ENCODE assay signal across 29 mouse cellular contexts in genomic region chr4:118220756-118221155, GRCm38 (mm10). TPM values are rescaled to one million over a fixed set of nuclear protein-coding genes. Genes with fewer than 3 reads are reported as not detected.
DNase-seq lines count a peak whose midpoint lies in the region; ATAC-seq and TF ChIP-seq lines count a peak whose summit lies in the region.
"Had no signal": no experiment of that assay in that cellular context is flagged by ENCODE, and none has a peak within 500 bp of the region (broad histone marks: within the 10 kb centered on the region; RNA-seq: fewer than 3 reads in every experiment).

No protein-coding gene starts in this region.

- H3K9me3 ChIP-seq in embryonic facial prominence, embryonic 13.5 days = no peaks in the 10 kb centered on the region
- H3K9me3 ChIP-seq in embryonic facial prominence, embryonic 10.5 days = no peaks in the 10 kb centered on the region
- no peaks in the 10 kb centered on the region for H3K9me3 ChIP-seq in E14TG2a.4 (ENCODE audit: low read length)
- no peaks in the 10 kb centered on the region for H3K9me3 ChIP-seq in kidney, postnatal 0 days (replicated peaks; ENCODE audit: low read length)
- no peaks in the 10 kb centered on the region for H3K9me3 ChIP-seq in forebrain, embryonic 15.5 days
- H3K9me3 ChIP-seq: embryonic facial prominence, embryonic 15.5 days; forebrain, embryonic 13.5 days; G1E; heart, embryonic 10.5 days; heart, embryonic 15.5 days; limb, embryonic 12.5 days; liver, embryonic 15.5 days; neural tube, embryonic 12.5 days; stomach, embryonic 15.5 days had no signal

- 89% methylated on average over 9 of the region's 9 CpGs for WGBS in embryonic facial prominence, embryonic 13.5 days
- 85% methylated on average over 9 of the region's 9 CpGs for WGBS in embryonic facial prominence, embryonic 10.5 days
- 75% methylated on average over 9 of the region's 9 CpGs for WGBS in kidney, postnatal 0 days
- WGBS in small intestine, adult 2 months = 68% methylated on average over 9 of the region's 9 CpGs
- 87% methylated on average over 9 of the region's 9 CpGs for WGBS in forebrain, embryonic 15.5 days

- peaks cover 100% of the 10 kb centered on the region for H3K36me3 ChIP-seq in embryonic facial prominence, embryonic 13.5 days
- peaks cover 100% of the 10 kb centered on the region for H3K36me3 ChIP-seq in embryonic facial prominence, embryonic 10.5 days (replicated peaks)
- peaks cover 100% of the 10 kb centered on the region for H3K36me3 ChIP-seq in E14TG2a.4 (ENCODE audit: insufficient read depth, low read length)
- H3K36me3 ChIP-seq in kidney, postnatal 0 days (ENCODE audit: insufficient read depth, low read length) = peaks cover 70% of the 10 kb centered on the region
- peaks cover 63% of the 10 kb centered on the region for H3K36me3 ChIP-seq in small intestine, adult 2 months (ENCODE audit: control insufficient read depth, insufficient read depth, low read length)
- H3K36me3 ChIP-seq in forebrain, embryonic 15.5 days = peaks cover 80% of the 10 kb centered on the region
- H3K36me3 ChIP-seq: G1E had no signal

- DNase-seq in embryonic facial prominence, embryonic 10.5 days (ENCODE audit: low spot score) = no peak
- no peak for DNase-seq in kidney, postnatal 0 days (ENCODE audit: low spot score)
- DNase-seq in c-Kit-positive CD71-positive TER-119-positive erythroid progenitor cells, embryonic 14.5 days (ENCODE audit: low spot score) = no peak
- DNase-seq: adrenal gland, postnatal 14 days; cerebellum, postnatal 10 days; gastrocnemius, postnatal 25 days; heart, adult 11 months; lung, embryonic 14.5 days; lung, postnatal 14 days had no signal

- ATAC-seq in embryonic facial prominence, embryonic 13.5 days (ENCODE audit: insufficient number of reproducible peaks, insufficient read depth, low FRiP score, low TSS enrichment, low read depth) = no peak
- peak; percentile 62 for ATAC-seq in kidney, postnatal 0 days (replicated peaks; ENCODE audit: low FRiP score, low read depth)
- no peak for ATAC-seq in forebrain, embryonic 15.5 days (replicated peaks)
- ATAC-seq: forebrain, embryonic 13.5 days; hindbrain, embryonic 16.5 days; intestine, embryonic 16.5 days; midbrain, embryonic 16.5 days; Patski had no signal

- no peak for TF ChIP-seq CTCF in E14TG2a.4 (conservative IDR thresholded peaks at IDR 0.05; ENCODE audit: low read length)
- TF ChIP-seq CTCF in kidney, postnatal 0 days (IDR thresholded peaks at IDR 0.05; ENCODE audit: low read depth) = no peak
- TF ChIP-seq CTCF in small intestine, adult 2 months (IDR thresholded peaks at IDR 0.05; ENCODE audit: extremely low read depth, insufficient read length, insufficient replicate concordance, low read depth, low read length) = no peak

- 0 out of 2 replicates have a peak overlapping the region, but pooled peaks have one; percentile 1 for H3K9ac ChIP-seq in embryonic facial prominence, embryonic 13.5 days
- no peak overlapping the region for H3K9ac ChIP-seq in kidney, postnatal 0 days (ENCODE audit: low read depth, low read length)
- no peak overlapping the region for H3K9ac ChIP-seq in forebrain, embryonic 15.5 days (replicated peaks)
- H3K9ac ChIP-seq: embryonic facial prominence, embryonic 15.5 days; forebrain, embryonic 13.5 days; heart, embryonic 15.5 days; limb, embryonic 12.5 days; liver, embryonic 15.5 days; lung, embryonic 14.5 days; neural tube, embryonic 12.5 days; stomach, embryonic 15.5 days had no signal

- no peak overlapping the region for H3K27ac ChIP-seq in embryonic facial prominence, embryonic 13.5 days
- H3K27ac ChIP-seq in embryonic facial prominence, embryonic 10.5 days (replicated peaks) = no peak overlapping the region
- no peak overlapping the region; the same call in 1 of the 2 replicates for H3K27ac ChIP-seq in kidney, postnatal 0 days
- H3K27ac ChIP-seq in small intestine, adult 2 months (ENCODE audit: insufficient read depth, low read depth, low read length) = 0 out of 2 replicates have a peak overlapping the region, but pooled peaks have one; percentile 19
- no peak overlapping the region for H3K27ac ChIP-seq in forebrain, embryonic 15.5 days (replicated peaks)
- H3K27ac ChIP-seq: embryonic facial prominence, embryonic 15.5 days; forebrain, embryonic 13.5 days; heart, embryonic 10.5 days; heart, embryonic 15.5 days; layer of hippocampus, adult 2 months; left cerebral cortex, adult 2 months; limb, embryonic 12.5 days; liver, embryonic 15.5 days; neural tube, embryonic 12.5 days; stomach, embryonic 15.5 days had no signal

- no peaks in the 10 kb centered on the region for H3K4me1 ChIP-seq in embryonic facial prominence, embryonic 13.5 days
- H3K4me1 ChIP-seq in embryonic facial prominence, embryonic 10.5 days = no peaks in the 10 kb centered on the region
- H3K4me1 ChIP-seq in E14TG2a.4 (replicated peaks; ENCODE audit: low read depth, low read length) = peaks cover 90% of the 10 kb centered on the region
- H3K4me1 ChIP-seq in kidney, postnatal 0 days (replicated peaks; ENCODE audit: insufficient read depth, low read length) = no peaks in the 10 kb centered on the region
- peaks cover 20% of the 10 kb centered on the region for H3K4me1 ChIP-seq in small intestine, adult 2 months (ENCODE audit: control insufficient read depth, insufficient read depth, insufficient read length, low read length)
- no peaks in the 10 kb centered on the region for H3K4me1 ChIP-seq in forebrain, embryonic 15.5 days
- H3K4me1 ChIP-seq: forebrain, embryonic 13.5 days; heart, embryonic 10.5 days; heart, embryonic 15.5 days; limb, embryonic 12.5 days; neural tube, embryonic 12.5 days; stomach, embryonic 15.5 days had no signal

- TF ChIP-seq POLR2A in small intestine, adult 2 months (IDR thresholded peaks at IDR 0.05; ENCODE audit: low read depth, low read length) = no peak

- H3K4me3 ChIP-seq in embryonic facial prominence, embryonic 13.5 days = no peak overlapping the region
- no peak overlapping the region for H3K4me3 ChIP-seq in embryonic facial prominence, embryonic 10.5 days
- peak overlapping the region; percentile 32; the same call in 1 of the 2 replicates for H3K4me3 ChIP-seq in E14TG2a.4 (replicated peaks; ENCODE audit: low read length)
- no peak overlapping the region for H3K4me3 ChIP-seq in kidney, postnatal 0 days (replicated peaks; ENCODE audit: low read depth, low read length)
- H3K4me3 ChIP-seq in small intestine, adult 2 months (ENCODE audit: low read depth, low read length) = no peak overlapping the region
- no peak overlapping the region for H3K4me3 ChIP-seq in forebrain, embryonic 15.5 days
- H3K4me3 ChIP-seq: embryonic facial prominence, embryonic 15.5 days; forebrain, embryonic 13.5 days; heart, embryonic 10.5 days; heart, embryonic 15.5 days; layer of hippocampus, adult 2 months; left cerebral cortex, adult 2 months; limb, embryonic 12.5 days; liver, embryonic 15.5 days; neural tube, embryonic 12.5 days; stomach, embryonic 15.5 days had no signal

- H3K4me2 ChIP-seq in embryonic facial prominence, embryonic 13.5 days = no peak overlapping the region
- H3K4me2 ChIP-seq in kidney, postnatal 0 days (ENCODE audit: low read length) = no peak overlapping the region
- H3K4me2 ChIP-seq in forebrain, embryonic 15.5 days (replicated peaks) = no peak overlapping the region
- H3K4me2 ChIP-seq: embryonic facial prominence, embryonic 15.5 days; forebrain, embryonic 13.5 days; heart, embryonic 15.5 days; limb, embryonic 12.5 days; liver, embryonic 15.5 days; lung, embryonic 14.5 days; midbrain, embryonic 11.5 days; neural tube, embryonic 12.5 days; stomach, embryonic 15.5 days had no signal

- H3K27me3 ChIP-seq in embryonic facial prominence, embryonic 13.5 days = no peaks in the 10 kb centered on the region
- no peaks in the 10 kb centered on the region for H3K27me3 ChIP-seq in embryonic facial prominence, embryonic 10.5 days (replicated peaks; ENCODE audit: low read depth, poor library complexity, severe bottlenecking)
- no peaks in the 10 kb centered on the region for H3K27me3 ChIP-seq in E14TG2a.4 (ENCODE audit: insufficient read depth, low read length)
- H3K27me3 ChIP-seq in kidney, postnatal 0 days (ENCODE audit: insufficient read depth, low read length) = no peaks in the 10 kb centered on the region
- no peaks in the 10 kb centered on the region for H3K27me3 ChIP-seq in small intestine, adult 2 months (ENCODE audit: control insufficient read depth, insufficient read depth, low read length)
- H3K27me3 ChIP-seq in forebrain, embryonic 15.5 days = no peaks in the 10 kb centered on the region
- H3K27me3 ChIP-seq: embryonic facial prominence, embryonic 15.5 days; forebrain, embryonic 13.5 days; heart, embryonic 15.5 days; limb, embryonic 12.5 days; liver, embryonic 15.5 days; neural tube, embryonic 12.5 days; Patski; stomach, embryonic 15.5 days had no signal

RNA-seq across cellular contexts. Expression of gene Kdm4a, which starts 40.9 kb away (rescaled TPM):
- polyA plus RNA-seq in embryonic facial prominence, embryonic 13.5 days (2015; fragmentation: Nextera tagmentation; extraction: Ambion mirVana) = 55.0 and 56.9 TPM in 2 replicates
- 33.4 and 36.6 TPM in 2 replicates for polyA plus RNA-seq in embryonic facial prominence, embryonic 10.5 days (2016; fragmentation: Nextera tagmentation; extraction: Ambion mirVana)
- polyA plus RNA-seq in kidney, postnatal 0 days (2015; fragmentation: Nextera tagmentation; extraction: Ambion mirVana) = 32.2 and 32.8 TPM in 2 replicates
- polyA plus RNA-seq in small intestine, adult 2 months (2012; rRNA removed) = 9.9 and 21.9 TPM in 2 replicates
- polyA plus RNA-seq in forebrain, embryonic 15.5 days (2015; fragmentation: Nextera tagmentation; extraction: Ambion mirVana) = 62.9 and 63.8 TPM in 2 replicates
